Mouse (Mus musculus): Measurements from ENCODE around the gene Vmn1r41.

The Vmn1r41 gene

GRCm38 (mm10) chr6:89740466-89740865 lies at the start of gene Vmn1r41:
Vmn1r41 (plus strand) TSS chr6:89740766.
- DNase-seq (ENCODE audit: low spot score): no peak

- DNase-seq (ENCODE audit: low spot score): no peak
These were observed 33.9 kb upstream of the Vmn1r41 start for GRCm38 (mm10) chr6:89706624-89707023.

- DNase-seq (ENCODE audit: low spot score): no peak
These were observed 33.3 kb upstream of the Vmn1r41 start, which contains the start of gene Vmn1r40 for GRCm38 (mm10) chr6:89707240-89707639. Vmn1r40 (plus strand) TSS chr6:89707540.

- no peak for DNase-seq (ENCODE audit: low spot score)
These were observed 22.5 kb upstream of the Vmn1r41 start for GRCm38 (mm10) chr6:89718051-89718450.

- DNase-seq (ENCODE audit: low spot score): no peak
These were observed 2.2 kb downstream of the Vmn1r41 start for GRCm38 (mm10) chr6:89742811-89743210.

GRCm38 (mm10) chr6:89790231-89790630 lies 49.7 kb downstream of the Vmn1r41 start:
- no peak for DNase-seq (ENCODE audit: low spot score)

Measured in urinary bladder, postnatal 14 days (tissue).